Mouse (Mus musculus) ES-E14 (cell line): ENCODE measurements around the gene Gfi1b. TPM values are rescaled to one million over a fixed set of nuclear protein-coding genes. Genes with fewer than 3 reads are reported as not detected.

Source experiments
- DNase-seq: peaks from one replicate; pipeline ENCODE4 v3.0.0-alpha.2; 2013; ENCODE audit warnings: low read depth, low spot score
- H3K27ac ChIP-seq: 2 replicates; pipeline ENCODE4 v1.5.1; 2012; ENCODE audit warnings: low read depth, mild to moderate bottlenecking, low read length, moderate library complexity, mixed read lengths; ENCODE audit not compliant: poor library complexity, insufficient read depth, severe bottlenecking
- H3K36me3 ChIP-seq: 2 replicates; pipeline ENCODE4 v1.6.1; 2012; ENCODE audit warnings: mild to moderate bottlenecking, low read length, moderate library complexity, mixed read lengths; ENCODE audit not compliant: control insufficient read depth, poor library complexity, insufficient read depth, severe bottlenecking
- H3K4me1 ChIP-seq, 2 experiments: fragments of 150-350 bp in 1 of 2; sonication (generic) in 1 of 2; 2 replicates each; pipeline ENCODE4 v1.6.1; 2012; ENCODE audit warnings: low read length in 2 of 2, mild to moderate bottlenecking in 1 of 2, mixed read lengths in 1 of 2; ENCODE audit not compliant: control insufficient read depth in 2 of 2, insufficient read depth in 2 of 2, poor library complexity in 1 of 2
- H3K4me3 ChIP-seq, 2 experiments: fragments of 150-350 bp in 1 of 2; sonication (generic) in 1 of 2; 2 replicates each; pipeline ENCODE4 v1.5.1; 2012; ENCODE audit warnings: low read length in 2 of 2, low read depth in 1 of 2, mild to moderate bottlenecking in 1 of 2, mixed read lengths in 1 of 2; ENCODE audit not compliant: insufficient read depth in 1 of 2, poor library complexity in 1 of 2, severe bottlenecking in 1 of 2
- H3K9ac ChIP-seq: 2 replicates; pipeline ENCODE4 v1.6.1; 2012; ENCODE audit warnings: low read depth, mild to moderate bottlenecking, low read length, mixed read lengths; ENCODE audit not compliant: poor library complexity, insufficient read depth, severe bottlenecking
- H3K9me3 ChIP-seq: fragments of 150-350 bp; sonication (generic); 2 replicates; pipeline ENCODE4 v1.6.1; 2012; ENCODE audit warnings: low read depth, mild to moderate bottlenecking, low read length; ENCODE audit not compliant: control insufficient read depth, insufficient read depth
- CHD2 ChIP-seq: IDR thresholded peaks from 2 replicates; pipeline ENCODE4 v1.6.1; 2014; ENCODE audit warnings: mild to moderate bottlenecking, low read depth, low read length, inconsistent platforms
- HCFC1 ChIP-seq: IDR thresholded peaks from 2 replicates; pipeline ENCODE4 v1.6.1; 2012; ENCODE audit warnings: low read length, inconsistent platforms, borderline replicate concordance; ENCODE audit not compliant: insufficient read depth
- MAFK ChIP-seq: IDR thresholded peaks from 2 replicates; pipeline ENCODE4 v1.6.1; 2014; ENCODE audit warnings: mild to moderate bottlenecking, low read depth, low read length, inconsistent platforms; ENCODE audit not compliant: insufficient read depth
- ZC3H11A ChIP-seq: IDR thresholded peaks from 2 replicates; pipeline ENCODE4 v1.6.1; 2012; ENCODE audit warnings: low read depth, mild to moderate bottlenecking, inconsistent platforms, low read length, borderline replicate concordance
- ZNF384 ChIP-seq: IDR thresholded peaks from 2 replicates; pipeline ENCODE4 v1.6.1; 2012; ENCODE audit warnings: low read depth, low read length, inconsistent platforms
- in situ Hi-C, 2 experiments: fragments of 600-800 bp; cut with MboI; formaldehyde crosslinking; loops; one replicate each; pipeline ENCODE4 v1.15.1; 2025; ENCODE audit warnings: low sequenced_read_pairs in 2 of 2, inconsistent platforms in 1 of 2; ENCODE audit not compliant: unreplicated experiment in 2 of 2
- total RNA-seq: library from RNA; depleted of rRNA; stranded (reverse); fragments of 300-350 nt; gene quantifications from 2 replicates; pipeline ENCODE4 v1.2.3, GENCODE M21; 2012

Gene Gfi1b
- total RNA-seq, 1 experiment, result not detected

- H3K4me3 ChIP-seq, result peak overlapping the region in 1 of 2 experiments; percentile 53; a peak in 1 of 4 replicates
- no peak for TF ChIP-seq MAFK
- TF ChIP-seq CHD2, result no peak
- no peak for TF ChIP-seq ZC3H11A
- no peak for TF ChIP-seq ZNF384
- no peak for TF ChIP-seq HCFC1
- no peaks in the 10 kb centered on the region for H3K9me3 ChIP-seq
- in situ Hi-C loops, result no loop called here
- no peaks in the 10 kb centered on the region for H3K36me3 ChIP-seq
- H3K27ac ChIP-seq, result no peak overlapping the region
- peaks cover 0 to 4% of the 10 kb centered on the region in 2 experiments; a peak in 1 of 4 replicates for H3K4me1 ChIP-seq
- peak; percentile 59 for DNase-seq
- H3K9ac ChIP-seq, result no peak overlapping the region
Observed at GRCm38 (mm10) chr2:28592809-28593208, 29.0 kb downstream of the Gfi1b start.

DNA sequence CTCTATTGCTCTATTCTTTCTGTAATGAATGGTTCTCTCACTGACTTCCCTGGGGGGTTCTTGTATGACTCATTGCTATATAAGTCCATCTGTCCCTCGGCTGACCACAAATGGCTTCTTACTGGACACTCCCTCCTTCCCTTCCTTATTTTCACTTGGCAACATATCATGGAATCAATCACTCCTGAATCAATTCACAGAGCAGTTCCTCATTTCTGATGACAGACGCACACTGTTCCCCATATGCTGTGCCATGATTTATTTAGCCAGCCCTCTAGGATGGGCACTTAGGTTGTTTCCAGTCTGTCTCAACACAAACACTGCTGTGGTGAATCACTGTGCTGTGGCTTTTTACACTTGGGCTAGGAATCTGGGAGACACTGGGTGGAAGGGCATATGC, 30.3 kb downstream of the Gfi1b start:
- Histone ChIP-seq H3K9ac (no peak overlapping the region), H3K4me1 (no peaks in the 10 kb centered on the region), H3K9me3 (no peaks in the 10 kb centered on the region), H3K27ac (no peak overlapping the region), H3K4me3 (no peak overlapping the region), H3K36me3 (no peaks in the 10 kb centered on the region)
- in situ Hi-C loops, result no loop called here
- TF ChIP-seq CHD2, result no peak
- TF ChIP-seq ZNF384, result no peak
- no peak for TF ChIP-seq ZC3H11A
- DNase-seq, result no peak

DNA sequence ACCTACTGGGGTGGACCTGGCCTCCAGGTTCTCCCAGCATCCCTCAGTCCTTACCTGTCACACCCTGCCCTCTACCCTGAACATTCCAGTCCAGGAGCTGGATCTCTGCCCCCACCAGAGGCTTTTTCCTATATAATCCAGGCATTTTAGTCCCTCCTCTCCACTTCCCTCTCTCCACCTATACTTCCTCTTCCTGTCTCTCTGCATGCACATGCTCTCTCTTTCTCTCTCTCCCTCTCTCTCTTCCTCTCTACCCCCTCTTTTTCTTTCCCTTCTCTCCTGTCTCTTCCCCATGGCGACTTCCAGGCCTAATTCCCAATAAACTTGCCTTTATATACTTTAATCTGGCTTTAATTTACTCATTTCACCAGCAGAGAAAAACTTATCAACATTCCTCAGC, 33.2 kb downstream of the Gfi1b start:
- no peak for DNase-seq
- H3K27ac ChIP-seq, result no peak overlapping the region
- no peaks in the 10 kb centered on the region for H3K4me1 ChIP-seq
- TF ChIP-seq HCFC1 (no peak), ZNF384 (no peak), CHD2 (no peak), ZC3H11A (no peak), MAFK (no peak)
- no peak overlapping the region for H3K4me3 ChIP-seq
- in situ Hi-C loops, result no loop called here
- no peaks in the 10 kb centered on the region for H3K9me3 ChIP-seq
- H3K9ac ChIP-seq, result no peak overlapping the region
- no peaks in the 10 kb centered on the region for H3K36me3 ChIP-seq

DNA sequence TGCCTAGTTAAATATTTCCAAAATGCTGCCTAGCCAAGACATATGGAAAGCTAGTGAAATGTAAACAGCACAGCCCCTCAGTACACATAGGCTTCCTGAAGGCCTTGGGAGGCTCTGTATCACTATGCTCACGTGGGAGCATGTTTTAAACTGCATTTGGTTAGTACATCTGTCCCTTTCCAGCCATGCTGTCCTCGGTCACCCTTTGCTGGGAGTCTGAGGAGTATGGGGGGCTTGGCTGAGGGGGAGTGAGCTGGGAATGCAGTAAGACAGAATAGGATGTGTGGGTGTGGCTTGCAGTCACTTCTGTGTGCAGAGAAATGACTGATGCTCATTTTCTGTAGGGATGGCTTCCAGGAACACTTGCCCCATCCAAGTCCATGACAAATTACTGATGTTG, 36.1 kb downstream of the Gfi1b start:
- Histone ChIP-seq H3K4me1 (no peaks in the 10 kb centered on the region), H3K9ac (no peak overlapping the region), H3K4me3 (no peak overlapping the region), H3K27ac (no peak overlapping the region), H3K9me3 (no peaks in the 10 kb centered on the region), H3K36me3 (no peaks in the 10 kb centered on the region)
- in situ Hi-C loops, result no loop called here
- no peak for DNase-seq
- TF ChIP-seq ZC3H11A (no peak), ZNF384 (no peak), HCFC1 (no peak), MAFK (no peak), CHD2 (no peak)

GRCm38 (mm10) chr2:28585043-28585571, 36.7 kb downstream of the Gfi1b start:
- H3K9me3 ChIP-seq, result no peaks in the 10 kb centered on the region
- DNase-seq, result peak; percentile 78
- in situ Hi-C loops, result no loop called here
- H3K4me3 ChIP-seq, result no peak overlapping the region
- no peak overlapping the region for H3K27ac ChIP-seq
- H3K36me3 ChIP-seq, result no peaks in the 10 kb centered on the region
- no peaks in the 10 kb centered on the region for H3K4me1 ChIP-seq
- TF ChIP-seq MAFK, result no peak
- TF ChIP-seq HCFC1, result no peak
- TF ChIP-seq CHD2, result no peak
- TF ChIP-seq ZC3H11A, result peak; percentile 79
- TF ChIP-seq ZNF384, result peak; percentile 84
- no peak overlapping the region for H3K9ac ChIP-seq
